Mouse (Mus musculus) liver, adult 2 months (tissue): ENCODE data around the gene Hoxd12. TPM values are rescaled to one million over a fixed set of nuclear protein-coding genes. Genes with fewer than 3 reads are reported as not detected.

Experiments used
- DNase-seq: peaks from one replicate; pipeline ENCODE4 v3.0.0-alpha.2; 2011; ENCODE audit warnings: low read depth, low spot score; ENCODE audit errors: extremely low read depth
- H3K27ac ChIP-seq: fragments of 200-500 bp; replicated peaks from 2 replicates; pipeline ENCODE4 v1.5.1; 2012; ENCODE audit warnings: low read depth, mild to moderate bottlenecking, control low read depth, inconsistent platforms, low read length; ENCODE audit not compliant: insufficient read depth
- H3K27me3 ChIP-seq: fragments of 200-500 bp; 2 replicates; pipeline ENCODE4 v1.6.1; 2012; ENCODE audit warnings: mild to moderate bottlenecking, moderate library complexity, low read length, inconsistent platforms; ENCODE audit not compliant: control insufficient read depth, insufficient read depth
- H3K36me3 ChIP-seq: fragments of 200-500 bp; 2 replicates; pipeline ENCODE4 v1.6.1; 2012; ENCODE audit warnings: low read length, inconsistent platforms; ENCODE audit not compliant: control insufficient read depth, insufficient read depth
- H3K4me1 ChIP-seq: fragments of 200-500 bp; 2 replicates; pipeline ENCODE4 v1.6.1; 2011; ENCODE audit warnings: low read length; ENCODE audit not compliant: control insufficient read depth, insufficient read depth
- H3K4me3 ChIP-seq: fragments of 200-500 bp; 2 replicates; pipeline ENCODE4 v1.5.1; 2011; ENCODE audit warnings: low read depth, mild to moderate bottlenecking, control low read depth, low read length, moderate library complexity; ENCODE audit not compliant: insufficient read depth
- H3K79me2 ChIP-seq: fragments of 200-500 bp; 2 replicates; pipeline ENCODE4 v1.6.1; 2012; ENCODE audit warnings: inconsistent platforms, mild to moderate bottlenecking, low read length, moderate library complexity; ENCODE audit not compliant: control insufficient read depth, insufficient read depth
- H3K9ac ChIP-seq: fragments of 200-500 bp; 2 replicates; pipeline ENCODE4 v1.6.1; 2012; ENCODE audit warnings: low read depth, mild to moderate bottlenecking, control low read depth, inconsistent platforms, low read length
- CTCF ChIP-seq: fragments of 200-500 bp; IDR thresholded peaks from 2 replicates; pipeline ENCODE4 v1.5.1; 2011; ENCODE audit warnings: low read depth, low read length, control low read depth
- POLR2A ChIP-seq: fragments of 200-500 bp; IDR thresholded peaks from 2 replicates; pipeline ENCODE4 v1.6.1; 2011; ENCODE audit warnings: low read length, control low read depth; ENCODE audit not compliant: insufficient read depth; ENCODE audit errors: extremely low read depth
- WGBS: fragments of 180-500 bp; shearing (Covaris S2); methylation state at CpG from one replicate; pipeline ENCODE4 v1.1.7; 2018; 5-methylcytosine and 5-hydroxymethylcytosine counted together
- polyA plus RNA-seq: library from polyadenylated mRNA; depleted of rRNA; stranded (reverse); fragments of >200 nt; gene quantifications from 2 replicates; pipeline ENCODE4 v1.2.3, GENCODE M21; 2012
- total RNA-seq: library from RNA; depleted of rRNA; stranded (reverse); fragments of >200 nt; gene quantifications from 2 replicates; pipeline ENCODE4 v1.2.3, GENCODE M21; 2014

The Hoxd12 gene
- total and polyA plus RNA-seq, 2 experiments, result not detected

DNA sequence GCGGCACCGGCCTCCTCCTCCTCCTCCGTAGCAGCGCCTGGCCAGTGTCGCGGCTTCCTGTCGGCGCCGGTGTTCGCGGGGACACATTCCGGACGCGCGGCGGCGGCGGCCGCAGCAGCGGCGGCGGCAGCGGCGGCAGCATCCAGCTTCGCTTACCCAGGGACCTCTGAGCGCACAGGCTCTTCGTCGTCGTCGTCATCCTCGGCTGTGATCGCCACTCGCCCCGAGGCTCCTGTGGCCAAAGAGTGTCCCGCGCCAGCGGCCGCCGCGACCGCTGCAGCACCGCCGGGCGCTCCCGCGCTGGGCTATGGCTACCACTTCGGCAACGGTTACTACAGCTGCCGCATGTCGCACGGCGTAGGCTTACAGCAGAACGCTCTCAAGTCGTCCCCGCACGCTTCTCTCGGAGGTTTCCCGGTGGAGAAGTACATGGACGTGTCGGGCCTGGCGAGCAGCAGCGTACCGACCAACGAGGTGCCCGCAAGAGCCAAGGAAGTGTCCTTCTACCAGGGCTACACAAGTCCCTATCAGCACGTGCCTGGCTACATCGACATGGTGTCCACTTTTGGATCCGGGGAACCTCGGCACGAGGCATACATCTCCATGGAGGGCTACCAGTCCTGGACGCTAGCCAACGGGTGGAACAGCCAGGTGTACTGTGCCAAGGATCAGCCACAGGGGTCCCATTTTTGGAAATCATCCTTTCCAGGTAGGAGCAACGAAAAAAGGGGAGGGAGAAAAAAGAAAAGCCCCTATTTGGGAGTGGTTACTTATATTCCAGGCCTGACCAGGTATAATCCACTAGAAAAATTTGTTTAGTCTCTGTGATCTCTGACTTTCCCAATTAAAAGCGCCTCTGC lies 6.2 kb upstream of the Hoxd12 start:
- TF ChIP-seq CTCF, result no peak
- no peak for TF ChIP-seq POLR2A
- H3K36me3 ChIP-seq, result no peaks in the 10 kb centered on the region
- WGBS, result 2% methylated on average over 73 of the region's 74 CpGs
- H3K27ac ChIP-seq, result no peak overlapping the region
- DNase-seq, result no peak
- no peak overlapping the region for H3K9ac ChIP-seq
- H3K27me3 ChIP-seq, result peaks cover 44% of the 10 kb centered on the region
- no peaks in the 10 kb centered on the region for H3K79me2 ChIP-seq
- no peak overlapping the region; the same call in 1 of the 2 replicates for H3K4me3 ChIP-seq
- peaks cover 4% of the 10 kb centered on the region; the same call in 1 of the 2 replicates for H3K4me1 ChIP-seq

DNA sequence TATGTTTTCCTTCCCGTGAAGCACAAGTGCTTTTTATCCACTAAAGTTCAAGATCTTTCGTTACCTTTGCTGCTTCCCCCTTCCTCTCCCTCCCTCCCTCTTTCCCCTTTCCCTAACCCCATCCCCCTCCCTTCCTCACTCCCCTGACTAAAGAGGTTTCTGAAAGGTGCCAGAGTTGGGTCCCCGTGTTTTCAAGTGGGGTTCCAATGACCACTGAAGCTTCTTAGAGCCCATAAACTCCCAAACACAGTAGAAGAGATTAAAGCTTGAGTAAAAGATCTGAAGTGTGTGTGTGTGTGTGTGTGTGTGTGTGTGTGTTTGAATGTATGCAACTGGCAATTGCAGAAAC lies 5.6 kb upstream of the Hoxd12 start:
- no peak for TF ChIP-seq POLR2A
- no peak for TF ChIP-seq CTCF
- peaks cover 49% of the 10 kb centered on the region for H3K27me3 ChIP-seq
- H3K4me1 ChIP-seq, result peaks cover 4% of the 10 kb centered on the region; the same call in 1 of the 2 replicates
- H3K36me3 ChIP-seq, result no peaks in the 10 kb centered on the region
- no peak overlapping the region for H3K4me3 ChIP-seq
- no peaks in the 10 kb centered on the region for H3K79me2 ChIP-seq
- DNase-seq, result no peak
- no peak overlapping the region for H3K27ac ChIP-seq
- no peak overlapping the region for H3K9ac ChIP-seq
- 1% methylated on average over 3 of the region's 3 CpGs for WGBS

- 4% methylated on average over 14 of the region's 14 CpGs for WGBS
- no peaks in the 10 kb centered on the region for H3K36me3 ChIP-seq
- TF ChIP-seq CTCF (no peak), POLR2A (no peak)
- H3K27me3 ChIP-seq, result peaks cover 49% of the 10 kb centered on the region
- no peak overlapping the region for H3K9ac ChIP-seq
- no peak overlapping the region for H3K27ac ChIP-seq
- H3K4me3 ChIP-seq, result no peak overlapping the region
- H3K79me2 ChIP-seq, result no peaks in the 10 kb centered on the region
- H3K4me1 ChIP-seq, result peaks cover 4% of the 10 kb centered on the region; the same call in 1 of the 2 replicates
- no peak for DNase-seq
These were observed 5.1 kb upstream of the Hoxd12 start for GRCm38 (mm10) chr2:74669650-74670235.

DNA sequence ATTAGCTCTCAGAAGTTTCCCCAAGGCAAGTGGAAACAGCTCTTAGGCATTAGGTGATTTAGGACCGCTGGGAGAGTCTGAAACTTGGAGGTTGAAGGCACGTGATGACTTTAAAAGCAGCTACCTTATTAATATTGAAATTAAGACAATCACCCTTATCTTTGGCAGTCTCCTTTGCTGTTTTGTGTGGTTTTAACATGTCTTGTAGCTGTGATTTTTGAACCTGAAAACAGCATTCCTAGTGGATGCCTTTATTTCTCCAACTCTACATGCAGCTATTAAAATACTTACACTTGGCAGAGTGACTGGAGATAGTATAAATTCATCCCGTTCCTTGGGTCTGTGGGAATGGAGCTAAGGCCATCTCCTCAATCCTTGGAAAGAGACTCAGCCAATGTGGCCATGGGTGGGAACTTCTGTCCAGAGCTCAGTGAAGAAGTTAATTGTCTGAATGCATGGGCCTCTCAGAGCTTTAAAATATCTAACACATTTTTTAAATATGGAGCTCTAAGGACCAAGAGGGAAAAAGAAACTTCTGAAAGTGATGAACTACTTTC lies 4.1 kb upstream of the Hoxd12 start:
- H3K4me3 ChIP-seq, result no peak overlapping the region
- H3K27ac ChIP-seq, result no peak overlapping the region
- DNase-seq, result no peak
- 11% methylated on average over 3 of the region's 3 CpGs for WGBS
- H3K9ac ChIP-seq, result no peak overlapping the region
- H3K4me1 ChIP-seq, result peaks cover 4% of the 10 kb centered on the region; the same call in 1 of the 2 replicates
- no peaks in the 10 kb centered on the region for H3K36me3 ChIP-seq
- peaks cover 52% of the 10 kb centered on the region for H3K27me3 ChIP-seq
- no peaks in the 10 kb centered on the region for H3K79me2 ChIP-seq
- TF ChIP-seq CTCF (no peak), POLR2A (no peak)

GRCm38 (mm10) chr2:74671847-74672246 lies 3.0 kb upstream of the Hoxd12 start:
- Histone ChIP-seq H3K4me3 (no peak overlapping the region), H3K27me3 (peaks cover 51% of the 10 kb centered on the region), H3K4me1 (peaks cover 4% of the 10 kb centered on the region; the same call in 1 of the 2 replicates), H3K9ac (no peak overlapping the region), H3K36me3 (no peaks in the 10 kb centered on the region), H3K79me2 (no peaks in the 10 kb centered on the region), H3K27ac (no peak overlapping the region)
- DNase-seq, result no peak
- WGBS, result 32% methylated on average over 5 of the region's 5 CpGs
- no peak for TF ChIP-seq POLR2A
- TF ChIP-seq CTCF, result no peak
